Mouse (Mus musculus) left cerebral cortex, postnatal 25 days (tissue): ENCODE results near the gene Eci1. TPM values are rescaled to one million over a fixed set of nuclear protein-coding genes. Genes with fewer than 3 reads are reported as not detected.

Experiments
- DNase-seq, 2 experiments: peaks; one replicate each; pipeline ENCODE4 v3.0.0; 2022; ENCODE audit warnings: low spot score in 2 of 2, mixed read lengths in 1 of 2
- intact Hi-C: fragments of 180-260 bp; cut with DNase I; formaldehyde crosslinking; loops from one replicate; pipeline ENCODE4 v1.15.1; 2025
- total RNA-seq, 2 experiments: library from RNA; stranded (reverse); gene quantifications; 2 replicates each; pipeline ENCODE4 v1.2.3; 2021

The Eci1 gene
- total RNA-seq, 2 experiments from 2014 or later = 21.4 to 28.1 TPM

GRCm38 (mm10) chr17:24469336-24469909, 43.0 kb downstream of the Eci1 start:
- intact Hi-C loops = no loop called here
- DNase-seq = no peak

DNA sequence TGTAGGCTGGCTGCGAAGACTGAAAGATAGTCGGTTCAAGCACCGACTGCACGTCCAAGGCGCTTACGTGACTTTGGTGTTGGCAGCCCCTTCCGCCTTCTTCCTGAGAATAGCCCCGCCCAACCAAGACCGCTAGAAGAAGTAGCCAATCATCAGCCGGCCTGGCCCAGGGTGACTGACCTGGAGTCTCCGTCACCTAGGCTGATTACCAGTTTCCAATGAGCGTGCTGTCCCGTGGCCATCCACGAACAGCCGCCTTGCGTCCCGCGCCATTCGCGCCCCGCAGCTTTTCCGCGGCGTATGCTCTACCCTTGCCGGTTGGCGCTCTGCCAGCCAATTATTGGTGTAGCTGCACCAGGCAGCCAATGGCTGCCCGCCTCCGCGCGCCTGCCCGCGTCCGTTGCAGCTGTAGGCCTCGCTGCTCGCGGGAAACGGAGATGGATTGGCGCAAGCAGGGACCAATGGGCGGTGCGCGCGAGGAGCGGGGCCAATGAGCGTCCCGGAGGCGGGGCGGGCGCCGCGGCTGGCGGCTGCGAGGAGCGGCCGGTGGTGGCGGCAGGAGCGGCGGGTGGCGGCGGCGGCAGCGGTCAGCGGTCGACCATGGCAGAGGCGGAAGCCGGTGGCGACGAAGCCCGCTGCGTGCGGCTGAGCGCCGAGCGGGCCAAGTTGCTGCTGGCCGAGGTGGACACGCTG, 43.6 kb downstream of the Eci1 start, which contains the start of the genes E4f1 and Pgp:
TSS of gene E4f1 (minus strand) at position 404 of the 693 bp plus-strand sequence.
TSS of gene Pgp (plus strand) at position 483 of the 693 bp plus-strand sequence.
- intact Hi-C loops = loop anchor here (2.0 kb wide), 1 partner anchor 37 kb away; no protein-coding TSS in a partner anchor
- DNase-seq = peak; percentile 99 to 100

GRCm38 (mm10) chr17:24470701-24471527, 44.5 kb downstream of the Eci1 start:
- intact Hi-C loops = loop anchor here (2.0 kb wide), 1 partner anchor 36 kb away; no protein-coding TSS in a partner anchor

GRCm38 (mm10) chr17:24472512-24472911, 46.1 kb downstream of the Eci1 start:
- no peak for DNase-seq
- intact Hi-C loops = no loop called here

More at GRCm38 (mm10) chr17:24470701-24471527, 44.5 kb downstream of the Eci1 start:
- DNase-seq = peak; percentile 52 to 63

DNA sequence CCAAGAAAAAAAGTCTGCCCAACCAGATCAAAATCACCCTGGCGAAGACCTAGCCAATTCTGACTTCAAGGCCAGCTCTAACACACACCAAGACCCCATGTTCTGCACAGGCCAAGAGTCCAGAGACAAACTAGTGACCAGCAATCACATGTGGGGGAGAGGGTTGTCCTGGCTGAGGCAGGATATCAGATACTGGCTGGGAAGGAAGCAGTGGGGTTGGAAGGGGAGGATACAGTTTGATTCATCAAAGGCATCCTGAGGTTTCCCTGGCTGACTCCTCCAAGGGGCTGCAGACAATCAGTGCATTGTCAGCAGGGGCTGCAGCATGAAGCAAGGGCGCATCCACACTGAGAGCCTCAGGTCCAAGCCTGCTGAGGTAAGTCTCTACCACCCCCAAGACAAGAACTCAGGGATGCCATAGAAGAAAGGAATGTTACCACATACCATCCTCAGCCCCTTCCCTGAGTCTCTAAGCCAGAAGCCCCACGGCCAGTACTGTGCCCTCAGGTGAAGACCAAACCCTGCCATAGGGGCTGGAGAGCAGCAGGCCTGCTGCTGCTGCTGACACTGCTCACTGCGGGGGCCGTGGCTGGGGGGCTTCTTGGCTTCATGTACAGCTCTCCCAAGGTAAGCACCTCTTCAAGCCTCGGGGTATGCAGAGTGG, 47.3 kb downstream of the Eci1 start, which contains the start of gene Bricd5:
TSS of gene Bricd5 (plus strand) at position 273 of the 664 bp plus-strand sequence.
- no peak for DNase-seq
- intact Hi-C loops = no loop called here

DNA sequence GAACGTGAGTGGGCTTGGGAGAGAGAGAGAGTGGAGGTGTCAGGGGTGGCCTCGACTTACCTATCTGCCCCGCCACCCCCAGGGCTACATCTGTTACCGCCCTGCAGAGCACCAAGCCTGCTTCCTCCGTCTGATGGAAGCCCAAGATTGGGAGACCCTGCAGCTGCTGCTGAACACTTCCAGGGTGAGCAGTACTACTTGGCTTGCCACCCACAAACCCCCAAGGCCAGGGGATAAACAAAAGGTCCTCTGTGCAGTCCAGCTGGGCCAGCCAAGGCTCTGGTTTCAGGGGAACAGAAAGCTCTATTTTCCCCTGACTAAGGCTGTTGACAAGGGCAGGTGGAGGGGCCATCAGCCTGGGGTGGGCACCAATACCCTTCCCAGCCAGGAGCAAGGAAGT, 48.1 kb downstream of the Eci1 start:
- DNase-seq = peak in 1 of 2 experiments; percentile 71
- intact Hi-C loops = no loop called here

DNA sequence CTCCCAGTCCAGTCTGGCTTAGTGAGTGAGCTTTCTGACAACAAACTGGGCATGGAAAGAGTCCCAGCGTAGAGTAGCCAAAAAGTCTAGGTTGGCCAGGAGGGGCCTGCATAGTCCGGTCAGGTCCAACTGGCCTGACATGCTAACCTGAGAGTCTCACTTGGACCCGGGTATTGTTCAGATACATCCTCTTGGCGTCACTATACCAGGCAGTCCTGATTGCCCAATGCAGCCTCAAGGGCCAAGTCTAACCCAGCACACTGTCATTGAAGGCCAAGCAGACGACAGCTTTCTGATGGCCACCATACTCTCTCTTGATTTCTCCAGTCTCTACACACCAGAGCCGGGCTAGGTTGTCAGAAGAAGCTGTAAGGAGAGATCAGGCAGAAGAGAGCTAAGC, 49.1 kb downstream of the Eci1 start:
- intact Hi-C loops = loop anchor here (5.0 kb wide), 2 partner anchors 52 to 202 kb away; partner anchors contain the start of gene Traf7
- DNase-seq = no peak

DNA sequence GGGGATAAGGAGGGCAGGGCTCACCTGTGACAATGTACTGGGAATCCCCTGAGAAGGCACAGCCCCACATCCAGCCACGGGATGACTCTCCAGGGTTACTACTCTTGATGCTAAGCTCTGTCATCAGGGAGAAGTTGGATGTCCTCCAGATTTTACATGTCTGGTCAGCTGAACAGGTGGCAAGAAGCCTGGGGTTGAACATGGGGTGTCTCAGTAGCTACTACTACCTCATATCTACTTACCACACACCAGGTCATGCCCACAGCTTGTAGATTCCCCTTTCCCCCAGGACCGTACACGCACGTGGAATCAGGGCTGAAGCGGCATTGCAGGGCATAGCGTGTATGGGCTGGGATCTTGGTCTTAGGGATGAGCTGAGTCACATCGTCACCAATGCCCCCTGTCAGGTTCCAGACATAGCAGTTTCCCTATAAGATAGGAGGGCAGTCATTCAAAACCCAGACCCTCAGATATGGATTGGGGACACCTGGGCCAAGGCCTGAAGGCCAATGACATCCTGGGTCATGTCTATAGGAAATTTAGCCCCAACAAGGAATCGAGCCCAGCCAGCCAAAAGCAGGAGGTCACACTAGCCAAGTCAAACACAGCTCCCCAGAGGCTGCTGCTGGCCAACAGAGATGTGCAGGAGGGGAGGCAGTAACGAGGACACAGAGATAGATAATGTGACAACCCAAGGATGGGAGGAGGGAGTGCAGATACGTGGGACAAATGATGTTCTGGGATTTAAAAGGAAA, 49.8 kb downstream of the Eci1 start:
- intact Hi-C loops = loop anchor here (5.0 kb wide), 2 partner anchors 51 to 201 kb away; partner anchors contain the start of gene Traf7
- DNase-seq = no peak

- intact Hi-C loops = loop anchor here (5.0 kb wide), 2 partner anchors 50 to 200 kb away; partner anchors contain the start of gene Traf7
- DNase-seq = no peak
Measured at GRCm38 (mm10) chr17:24477053-24477984, 50.9 kb downstream of the Eci1 start.

- DNase-seq = no peak
- intact Hi-C loops = loop anchor here (2.0 to 5.0 kb wide), 3 partner anchors 35 to 199 kb away; partner anchors contain the start of gene Traf7
Measured at GRCm38 (mm10) chr17:24477985-24478600, 51.7 kb downstream of the Eci1 start.

DNA sequence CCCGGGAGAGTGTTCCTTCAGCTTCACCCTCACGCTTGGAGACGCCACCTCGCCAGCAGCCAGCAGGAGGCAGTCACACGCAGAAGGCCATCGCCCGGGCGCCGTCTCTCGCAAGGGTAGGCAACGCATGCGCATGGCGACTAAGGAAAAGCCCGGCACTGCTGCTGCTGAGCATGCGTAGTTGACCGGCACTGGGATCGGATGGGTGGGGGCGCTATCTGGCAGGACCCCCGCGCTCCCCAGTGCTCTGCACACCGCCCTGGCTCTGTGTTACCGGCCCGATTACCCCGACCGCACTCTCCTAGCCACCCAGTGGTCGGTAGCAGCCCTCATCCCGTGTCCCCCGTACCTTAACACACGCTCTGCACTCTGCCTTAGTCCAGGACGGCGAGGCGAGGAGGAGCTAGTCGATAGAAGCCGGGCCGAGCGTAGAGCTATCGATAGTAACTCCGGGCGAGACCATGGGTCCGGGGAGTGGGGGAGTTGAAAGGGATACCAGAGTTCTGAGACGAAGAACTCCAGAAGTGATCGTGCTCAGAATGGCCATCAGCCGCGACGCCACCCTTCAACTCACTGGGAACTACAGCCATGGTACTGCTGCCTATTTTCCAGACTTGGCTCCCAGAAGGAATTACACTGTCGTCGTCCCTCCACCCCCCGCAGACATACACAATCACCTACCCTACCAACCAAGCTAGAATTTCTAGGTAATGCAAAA, 52.4 kb downstream of the Eci1 start, which contains the start of gene Mlst8:
TSS of gene Mlst8 (minus strand) at position 416 of the 718 bp plus-strand sequence.
- DNase-seq = peak; percentile 98
- intact Hi-C loops = loop anchor here (2.0 to 5.0 kb wide), 3 partner anchors 34 to 198 kb away; partner anchors contain the start of gene Traf7

GRCm38 (mm10) chr17:24479431-24479830, 53.0 kb downstream of the Eci1 start:
- intact Hi-C loops = loop anchor here (2.0 to 5.0 kb wide), 3 partner anchors 33 to 198 kb away; partner anchors contain the start of gene Traf7
- no peak for DNase-seq

DNA sequence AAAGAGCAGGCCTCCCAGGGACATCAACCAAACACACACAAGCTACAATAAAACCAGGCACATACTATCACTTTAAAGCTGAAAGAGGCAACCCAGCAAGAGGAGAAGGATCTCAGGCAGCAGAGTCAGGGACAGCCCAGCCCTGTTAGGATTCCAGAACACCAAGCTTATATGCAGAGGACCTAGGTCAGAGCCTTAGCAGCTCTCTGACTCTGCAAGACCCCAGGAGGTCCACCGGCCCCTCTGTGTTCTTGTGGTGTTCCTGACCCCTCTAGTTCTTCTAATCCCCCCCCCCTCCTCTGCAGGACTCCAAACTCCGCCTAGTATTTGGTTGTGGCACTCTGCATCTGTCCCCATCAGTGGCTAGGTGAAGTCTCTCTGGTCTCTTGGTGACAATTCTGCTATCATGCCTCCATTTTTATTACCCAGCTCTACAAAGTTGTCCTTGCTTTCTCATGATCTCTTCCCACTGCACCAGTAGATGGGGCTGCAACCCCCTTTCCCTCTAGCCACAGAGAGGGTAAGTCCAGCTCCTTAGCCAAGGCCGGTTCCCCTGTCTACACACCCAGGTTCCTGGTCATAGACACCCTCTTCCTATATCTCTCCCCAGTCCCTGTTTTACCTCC, 53.9 kb downstream of the Eci1 start:
- intact Hi-C loops = no loop called here

DNA sequence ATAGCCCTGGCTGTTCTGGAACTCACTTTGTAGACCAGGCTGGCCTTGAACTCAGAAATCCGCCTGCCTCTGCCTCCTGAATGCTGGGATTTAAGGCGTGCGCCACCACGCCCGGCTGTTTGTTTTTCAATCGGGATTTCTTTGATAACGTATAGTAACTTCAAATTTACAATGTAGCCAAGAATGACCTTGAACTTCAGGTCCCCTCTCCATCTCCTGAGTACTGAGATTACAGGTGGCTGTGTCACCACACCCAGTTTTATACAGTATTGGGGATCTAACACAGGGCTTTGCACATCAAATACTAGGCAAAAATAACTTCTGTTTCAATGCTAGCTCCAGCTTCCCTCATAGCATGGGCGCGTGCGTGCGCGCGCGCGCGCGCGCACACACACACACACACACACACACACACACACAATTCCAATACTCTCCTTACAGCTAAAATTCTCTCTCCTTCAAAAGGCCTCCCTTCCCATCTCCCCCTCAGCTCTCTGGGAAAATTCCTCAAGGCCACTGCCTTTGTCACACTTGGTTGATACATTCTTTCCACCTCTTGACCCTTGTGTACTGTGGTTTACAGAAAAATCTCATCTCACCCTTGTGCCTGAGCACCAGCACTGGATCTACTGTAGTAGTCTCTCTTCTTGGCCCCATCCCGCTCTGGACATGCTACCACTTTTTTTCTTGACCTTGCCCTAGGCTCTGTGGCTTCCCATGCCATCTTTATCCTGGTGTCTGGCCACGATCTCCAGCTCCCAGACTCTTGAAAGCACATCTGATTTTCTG, 54.8 kb downstream of the Eci1 start:
- intact Hi-C loops = no loop called here
- no peak for DNase-seq

More for the DNA sequence above, 53.9 kb downstream of the Eci1 start:
- no peak for DNase-seq

DNA sequence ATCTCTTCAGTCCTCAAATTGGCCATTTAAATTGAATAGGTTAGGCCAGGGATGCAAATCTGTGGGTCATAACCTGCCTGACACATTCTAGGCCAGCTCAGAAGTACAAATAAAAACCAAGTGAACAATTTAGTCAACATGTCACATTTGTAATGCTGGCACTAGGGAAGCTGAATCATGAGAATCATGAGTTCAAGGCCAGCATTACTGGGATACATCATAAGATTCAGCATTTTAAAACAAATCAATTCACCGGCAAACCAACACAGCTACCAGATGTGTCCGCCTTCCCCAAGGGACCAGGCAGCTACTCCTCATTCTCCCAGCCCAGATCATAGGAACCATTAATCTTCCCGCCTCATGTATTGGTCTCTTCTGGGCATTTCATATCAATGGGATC, 57.1 kb downstream of the Eci1 start:
- DNase-seq = no peak
- intact Hi-C loops = no loop called here
